8 mouse cellular contexts compared by ENCODE assay signal in genomic region chr19:28009587-28010281, GRCm38 (mm10). TPM values are rescaled to one million over a fixed set of nuclear protein-coding genes. Genes with fewer than 3 reads are reported as not detected.
DNase-seq lines count a peak whose midpoint lies in the region; ATAC-seq and TF ChIP-seq lines count a peak whose summit lies in the region.

No protein-coding gene starts in this region.

- TF ChIP-seq CTCF in cortical plate, adult 2 months (IDR thresholded peaks at IDR 0.05; ENCODE audit: extremely low read depth, insufficient read depth, low read length): no peak

- TF ChIP-seq POLR2A in cortical plate, adult 2 months (IDR thresholded peaks at IDR 0.05; ENCODE audit: extremely low read depth, insufficient read depth, low read length): no peak

- H3K79me2 ChIP-seq in macrophage (ENCODE audit: inconsistent target): no peaks in the 10 kb centered on the region

- no peaks in the 10 kb centered on the region for H3K9me3 ChIP-seq in heart, embryonic 15.5 days (replicated peaks)

- WGBS in heart, embryonic 15.5 days: under 1% methylated on average over 5 of the region's 5 CpGs
- WGBS in macrophage (ENCODE audit: missing documents): 8% methylated on average over 3 of the region's 5 CpGs

- peak overlapping the region; percentile 100 for H3K4me3 ChIP-seq in cortical plate, adult 2 months (ENCODE audit: insufficient read depth, low read length)
- peak overlapping the region; percentile 82 for H3K4me3 ChIP-seq in heart, embryonic 15.5 days
- peak overlapping the region; percentile 66 for H3K4me3 ChIP-seq in macrophage (ENCODE audit: inconsistent target)

- peak; percentile 93 for DNase-seq in CD4-positive helper T cell, adult 2 months (ENCODE audit: low read depth, low spot score)
- DNase-seq in NIH3T3 (ENCODE audit: low read depth): peak; percentile 61
- peak; percentile 8 to 36 for DNase-seq in kidney, postnatal 36 days
- DNase-seq in skeletal muscle tissue, adult 2 months (ENCODE audit: low read depth, low spot score): peak; percentile 13
- no peak for DNase-seq in ovary, postnatal 14 days (ENCODE audit: low spot score)

- 0 out of 2 replicates have a peak overlapping the region, but pooled peaks have one; percentile 96 for H3K27ac ChIP-seq in cortical plate, adult 2 months (ENCODE audit: insufficient read depth, low read length)
- peak overlapping the region; percentile 99 for H3K27ac ChIP-seq in heart, embryonic 15.5 days
- H3K27ac ChIP-seq in macrophage: no peak overlapping the region

- no peaks in the 10 kb centered on the region for H3K36me3 ChIP-seq in heart, embryonic 15.5 days
- H3K36me3 ChIP-seq in macrophage (ENCODE audit: inconsistent target): no peaks in the 10 kb centered on the region

- H3K27me3 ChIP-seq in heart, embryonic 15.5 days: no peaks in the 10 kb centered on the region

- ATAC-seq in heart, embryonic 15.5 days (replicated peaks; ENCODE audit: insufficient number of reproducible peaks, insufficient read depth, low FRiP score, low read depth): no peak

- H3K4me1 ChIP-seq in cortical plate, adult 2 months (ENCODE audit: control insufficient read depth, insufficient read depth, low read length): peaks cover 2% of the 10 kb centered on the region; the same call in 1 of the 2 replicates
- peaks cover 6% of the 10 kb centered on the region for H3K4me1 ChIP-seq in heart, embryonic 15.5 days (replicated peaks)

- peak overlapping the region; percentile 70 for H3K4me2 ChIP-seq in heart, embryonic 15.5 days

- peak overlapping the region; percentile 83 for H3K9ac ChIP-seq in heart, embryonic 15.5 days

RNA-seq across cellular contexts. Expression of gene Rfx3, which starts 1.2 kb away (rescaled TPM):
- 12.5 and 14.7 TPM in 2 replicates for polyA plus RNA-seq in cortical plate, adult 2 months (2012; rRNA removed)
- 4.8 and 6.2 TPM in 2 replicates for polyA plus RNA-seq in heart, embryonic 15.5 days (2015; fragmentation: Nextera tagmentation; extraction: Ambion mirVana)
- total RNA-seq in macrophage (2018; cell fraction: chromatin; rRNA removed): 1 to 10 TPM in 25 of 26 experiments, under 1 TPM in 1; 0.59 to 7.8 (median 4.0) TPM
- 1 to 10 TPM in 4 of 26 experiments, under 1 TPM in 22; 0.30 to 1.2 (median 0.64) TPM for total RNA-seq in macrophage (2018; cell fraction: cytosol; rRNA removed)
- 1 to 10 TPM in 24 of 26 experiments, under 1 TPM in 2; 0.63 to 7.9 (median 2.2) TPM for total RNA-seq in macrophage (2018; cell fraction: nucleus; rRNA removed)
- polyA plus RNA-seq in macrophage (2018): 0.26 to 0.59 TPM (median 0.30 TPM) in 3 replicates
